Mouse (Mus musculus) layer of hippocampus, postnatal 25 days (tissue): Measurements from ENCODE around the gene Srbd1. TPM values are rescaled to one million over a fixed set of nuclear protein-coding genes. Genes with fewer than 3 reads are reported as not detected.

Source experiments
- DNase-seq, 2 experiments: peaks; one replicate each; pipeline ENCODE4 v3.0.0; 2022; ENCODE audit warnings: mixed read lengths in 2 of 2, low spot score in 1 of 2; ENCODE audit errors: extremely low spot score in 1 of 2
- total RNA-seq, 2 experiments: library from RNA; stranded (reverse); gene quantifications; 2 replicates each; pipeline ENCODE4 v1.2.3; 2021

Srbd1 gene
- total RNA-seq, 2 experiments from 2014 or later = 14.4 to 15.1 TPM

GRCm38 (mm10) chr17:86038211-86038648 lies 106.7 kb downstream of the Srbd1 start:
- DNase-seq = no peak

DNA sequence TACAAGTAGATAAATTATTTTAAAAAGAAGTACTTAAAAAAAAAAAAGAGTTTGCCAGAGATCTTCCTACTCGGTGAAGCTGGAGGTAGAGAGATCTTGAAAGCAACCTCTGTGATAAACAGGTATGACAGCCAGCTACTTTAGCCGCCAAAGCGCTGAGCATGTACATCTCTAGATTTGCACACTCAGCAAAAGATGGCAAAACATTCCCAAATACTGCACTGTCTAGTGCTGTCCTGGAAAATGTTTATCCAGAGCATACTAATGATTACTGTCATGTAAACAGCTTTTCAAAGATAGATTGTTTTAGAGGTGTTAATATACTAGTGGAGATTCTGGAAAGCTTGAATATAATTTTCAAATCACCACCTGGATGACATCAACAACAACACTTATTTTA lies 109.4 kb downstream of the Srbd1 start:
- DNase-seq = no peak

GRCm38 (mm10) chr17:86035146-86035545 lies 109.8 kb downstream of the Srbd1 start:
- no peak for DNase-seq

GRCm38 (mm10) chr17:86034641-86035040 lies 110.3 kb downstream of the Srbd1 start:
- no peak for DNase-seq

DNA sequence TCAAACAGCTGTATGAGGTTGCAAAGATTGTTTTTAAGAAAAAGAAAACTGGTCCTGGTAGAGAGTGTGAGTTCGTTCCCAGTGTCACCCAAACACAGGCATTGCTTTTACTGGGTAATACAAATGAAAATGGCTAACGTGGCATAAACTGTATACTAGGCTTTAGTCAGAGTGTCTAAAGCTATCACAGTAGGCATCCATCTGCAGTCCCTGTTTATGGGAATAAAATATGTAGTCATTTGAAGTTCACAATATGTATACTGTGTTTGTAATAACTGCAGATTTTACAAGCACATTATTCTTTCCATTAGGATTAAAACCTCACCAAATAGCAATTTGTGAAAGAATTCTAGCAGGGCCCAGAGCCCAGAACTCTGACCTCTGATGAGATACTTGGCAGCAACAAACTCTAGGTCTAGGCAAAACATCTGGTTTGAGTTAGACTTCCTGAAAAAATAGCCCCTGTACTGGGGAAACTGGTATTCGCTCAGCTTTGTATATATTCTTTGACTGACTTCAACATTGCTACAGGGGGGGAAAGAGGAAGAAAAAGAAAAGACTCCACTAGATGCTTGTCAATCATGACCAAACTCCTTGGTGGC lies 112.8 kb downstream of the Srbd1 start:
- no peak for DNase-seq

DNA sequence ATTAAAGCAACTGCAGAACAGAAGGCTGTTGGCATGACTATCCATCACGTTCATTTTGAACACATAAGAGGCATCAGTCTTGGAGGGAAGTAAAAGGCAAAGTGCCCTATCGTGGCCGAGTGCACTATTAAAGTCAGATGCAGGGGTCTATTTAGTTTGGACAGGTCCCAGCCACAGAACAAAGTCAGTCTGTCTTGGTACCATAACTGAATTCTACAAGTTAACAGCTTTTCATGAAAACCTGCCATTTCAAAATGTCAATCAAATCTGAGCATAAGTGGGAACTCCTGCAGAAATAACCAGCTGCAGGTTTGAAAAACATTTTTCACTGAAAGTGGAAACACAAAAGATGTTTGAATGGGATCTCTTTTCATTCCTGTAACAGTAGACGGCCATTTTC lies 115.0 kb downstream of the Srbd1 start:
- DNase-seq = no peak

- no peak for DNase-seq
Observed at GRCm38 (mm10) chr17:86029175-86029574, 115.8 kb downstream of the Srbd1 start.

- no peak for DNase-seq
Observed at GRCm38 (mm10) chr17:86027577-86028199, 117.3 kb downstream of the Srbd1 start.

GRCm38 (mm10) chr17:86024589-86024988 lies 120.4 kb downstream of the Srbd1 start:
- DNase-seq = no peak

- DNase-seq = no peak
Observed at GRCm38 (mm10) chr17:86022366-86022765, 122.6 kb downstream of the Srbd1 start.

DNA sequence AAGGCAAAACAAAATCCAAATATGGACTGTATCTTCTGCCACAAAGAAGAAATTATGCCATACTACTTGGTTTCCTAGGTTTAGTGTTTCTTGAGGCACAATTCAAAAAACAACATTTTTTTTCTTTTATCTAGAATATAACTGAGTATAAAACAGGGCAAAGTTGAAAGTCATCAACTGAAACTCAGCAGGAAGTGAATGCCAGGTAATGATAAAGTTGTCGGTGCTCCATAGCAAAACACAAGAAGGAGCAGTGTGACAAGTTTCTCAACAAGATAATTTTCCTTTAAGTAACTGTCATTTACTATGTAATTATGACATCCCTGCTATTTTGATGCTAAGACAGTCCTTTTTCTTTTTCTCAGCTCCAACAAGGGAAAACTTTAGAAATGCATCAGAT lies 123.2 kb downstream of the Srbd1 start:
- no peak for DNase-seq

DNA sequence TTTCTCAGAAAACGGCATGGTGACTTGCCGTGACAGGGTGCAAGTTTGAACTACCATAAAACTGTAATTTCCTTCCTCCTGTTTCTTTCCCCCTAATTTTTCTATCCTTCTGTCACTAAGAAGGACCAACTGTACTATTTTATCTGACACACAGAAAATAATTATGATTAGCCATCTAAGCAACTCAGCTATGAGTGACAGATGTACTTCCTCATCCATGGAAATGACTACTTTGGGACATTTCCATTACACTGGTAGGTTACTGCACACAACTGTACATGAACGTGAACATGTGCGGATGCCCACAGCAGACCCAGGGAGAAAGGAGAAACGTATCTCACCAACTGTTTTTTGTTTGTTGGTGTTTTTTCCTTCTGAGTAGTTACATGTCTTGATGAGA lies 123.7 kb downstream of the Srbd1 start:
- no peak for DNase-seq

DNA sequence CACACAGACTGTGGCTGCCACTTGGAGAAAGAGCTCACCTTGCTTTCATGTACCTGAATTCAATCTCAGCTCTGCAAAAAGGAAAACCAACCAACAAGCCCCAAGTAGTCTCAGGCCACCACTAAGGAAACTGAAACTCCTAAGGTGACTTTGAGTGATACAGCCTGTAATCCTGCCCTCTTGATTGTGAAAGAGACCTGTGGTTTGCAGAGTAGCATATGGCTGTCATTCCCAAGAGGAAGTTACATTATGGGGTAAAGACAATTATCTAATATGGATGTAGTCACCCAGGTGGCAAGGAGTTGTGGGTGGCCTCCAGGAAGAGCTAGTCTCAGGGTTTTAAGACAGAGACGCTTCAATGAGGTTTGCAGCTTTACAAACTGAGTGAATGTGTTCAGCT lies 125.2 kb downstream of the Srbd1 start:
- no peak for DNase-seq

DNA sequence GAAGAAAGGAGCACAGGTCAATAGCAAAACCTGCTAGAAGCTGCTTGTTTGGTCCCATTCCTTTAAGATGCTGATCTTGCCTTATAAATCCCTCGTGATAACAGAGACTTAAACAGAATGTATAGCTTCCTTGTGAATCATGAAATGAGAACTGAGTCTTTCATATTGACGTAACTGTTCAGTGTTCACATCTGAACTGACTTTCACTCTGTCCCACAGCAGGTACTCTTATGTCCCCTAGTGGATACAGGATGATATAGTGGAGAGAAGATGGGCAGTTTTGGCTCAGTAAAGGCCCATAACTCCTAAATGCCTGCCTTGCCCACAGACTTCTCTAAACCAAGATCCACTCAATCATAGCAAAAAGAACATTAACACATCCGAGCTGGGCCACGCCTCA lies 130.7 kb downstream of the Srbd1 start:
- DNase-seq = no peak

- DNase-seq = no peak
Observed at GRCm38 (mm10) chr17:86012576-86012975, 132.4 kb downstream of the Srbd1 start.

GRCm38 (mm10) chr17:86011849-86012248 lies 133.1 kb downstream of the Srbd1 start:
- no peak for DNase-seq

DNA sequence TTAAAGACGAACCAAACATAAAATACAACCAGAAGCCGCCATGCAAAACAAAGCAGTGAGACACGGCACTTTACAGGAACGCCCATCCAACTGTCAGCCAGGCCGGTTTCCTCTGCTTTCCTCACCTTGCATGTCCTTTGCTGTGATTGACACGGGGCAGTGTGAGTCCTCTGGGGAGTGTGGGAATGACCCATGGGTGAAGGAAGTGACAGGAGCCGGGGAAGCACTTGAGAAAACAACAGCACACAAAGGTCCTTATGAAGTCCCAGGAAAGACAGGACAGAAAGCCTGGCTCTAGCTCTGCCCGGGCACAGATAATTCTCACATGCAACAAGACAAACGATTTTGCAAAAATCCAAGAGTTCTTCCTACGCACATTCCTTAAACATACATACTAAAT lies 136.6 kb downstream of the Srbd1 start:
- no peak for DNase-seq

DNA sequence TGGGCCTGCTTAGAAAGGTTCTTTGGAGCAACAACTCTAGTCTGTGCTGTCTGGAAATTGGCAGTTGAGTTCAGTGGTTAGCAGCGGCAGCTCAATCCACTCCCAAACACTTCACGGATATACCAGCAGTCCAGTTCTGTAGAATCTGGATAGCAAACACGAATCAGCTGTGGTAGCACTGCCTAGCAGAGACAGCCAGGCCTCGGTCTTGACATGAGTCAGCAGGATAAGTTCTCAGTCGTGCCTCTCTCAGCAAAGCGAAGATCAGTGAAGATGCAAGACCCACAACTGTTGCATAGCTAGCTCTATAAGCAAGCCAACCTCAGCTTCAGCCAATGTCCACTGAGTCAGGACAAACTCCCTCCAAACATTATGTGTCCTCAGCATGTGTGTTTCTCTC lies 142.9 kb downstream of the Srbd1 start:
- DNase-seq = no peak

GRCm38 (mm10) chr17:86001667-86002066 lies 143.3 kb downstream of the Srbd1 start:
- DNase-seq = no peak

GRCm38 (mm10) chr17:85995727-85996126 lies 149.2 kb downstream of the Srbd1 start:
- DNase-seq = peak; percentile 18 to 65

GRCm38 (mm10) chr17:85995086-85995485 lies 149.9 kb downstream of the Srbd1 start:
- DNase-seq = no peak

- no peak for DNase-seq
Observed at GRCm38 (mm10) chr17:85989058-85989769, 155.8 kb downstream of the Srbd1 start.
